Mouse (Mus musculus) C2C12 (cell line): ENCODE measurements around the gene Zfp978. TPM values are rescaled to one million over a fixed set of nuclear protein-coding genes. Genes with fewer than 3 reads are reported as not detected.
"Not testable (repeated sequence)": the region's sequence is repeated elsewhere in the genome, so short reads cannot be mapped to it uniquely, and the experiment has no call there.

Source experiments
- H3K27me3 ChIP-seq: one replicate; pipeline ENCODE4 v1.6.1; 2011; ENCODE audit not compliant: control insufficient read depth, insufficient read depth, insufficient read length
- H3K36me3 ChIP-seq: one replicate; pipeline ENCODE4 v1.6.1; 2011; ENCODE audit not compliant: control insufficient read depth, insufficient read depth
- H3K4me3 ChIP-seq: one replicate; pipeline ENCODE4 v1.5.1; 2011; ENCODE audit warnings: mild to moderate bottlenecking, control low read depth; ENCODE audit not compliant: poor library complexity, insufficient read depth, severe bottlenecking
- H3K79me2 ChIP-seq: one replicate; pipeline ENCODE4 v1.6.1; 2011; ENCODE audit not compliant: control insufficient read depth, insufficient read depth
- H3K79me3 ChIP-seq: one replicate; pipeline ENCODE4 v1.6.1; 2011; ENCODE audit warnings: low read depth, control low read depth
- H3ac ChIP-seq: one replicate; pipeline ENCODE3; 2011; ENCODE audit warnings: low read depth; ENCODE audit not compliant: control insufficient read depth, insufficient read length
- CEBPB ChIP-seq: IDR thresholded peaks from one replicate; pipeline ENCODE4 v1.6.1; 2011; ENCODE audit warnings: low read depth, mild to moderate bottlenecking, control low read depth, moderate library complexity
- CTCF ChIP-seq: IDR thresholded peaks from one replicate; pipeline ENCODE4 v1.5.1; 2011; ENCODE audit not compliant: control insufficient read depth, insufficient read depth, insufficient read length
- FOSL1 ChIP-seq: IDR thresholded peaks from one replicate; pipeline ENCODE4 v1.8.0; 2011; ENCODE audit warnings: mild to moderate bottlenecking, low read length; ENCODE audit not compliant: poor library complexity, insufficient read depth, severe bottlenecking
- MAX ChIP-seq: IDR thresholded peaks from one replicate; pipeline ENCODE4 v1.6.1; 2011; ENCODE audit warnings: mild to moderate bottlenecking, control low read depth
- MYOD1 ChIP-seq: IDR thresholded peaks from one replicate; pipeline ENCODE4 v1.6.1; 2011; ENCODE audit warnings: low read depth; ENCODE audit not compliant: control insufficient read depth, insufficient read length
- MYOG ChIP-seq: IDR thresholded peaks from one replicate; pipeline ENCODE4 v1.6.1; 2011; ENCODE audit not compliant: control insufficient read depth, insufficient read length; ENCODE audit errors: extremely low read depth
- USF1 ChIP-seq: IDR thresholded peaks from one replicate; pipeline ENCODE4 v1.6.1; 2011; ENCODE audit warnings: low read depth, mild to moderate bottlenecking, control low read depth, moderate library complexity
- polyA plus RNA-seq: library from polyadenylated mRNA; unstranded; fragments of >200 nt; fragmentation: generic; extraction: Trizol; gene quantifications from one replicate; pipeline ENCODE4 v1.2.1, GENCODE M21; 2012; ENCODE audit warnings: missing spikeins

The Zfp978 gene
- polyA plus RNA-seq, 1 experiment: 0.04 TPM

DNA sequence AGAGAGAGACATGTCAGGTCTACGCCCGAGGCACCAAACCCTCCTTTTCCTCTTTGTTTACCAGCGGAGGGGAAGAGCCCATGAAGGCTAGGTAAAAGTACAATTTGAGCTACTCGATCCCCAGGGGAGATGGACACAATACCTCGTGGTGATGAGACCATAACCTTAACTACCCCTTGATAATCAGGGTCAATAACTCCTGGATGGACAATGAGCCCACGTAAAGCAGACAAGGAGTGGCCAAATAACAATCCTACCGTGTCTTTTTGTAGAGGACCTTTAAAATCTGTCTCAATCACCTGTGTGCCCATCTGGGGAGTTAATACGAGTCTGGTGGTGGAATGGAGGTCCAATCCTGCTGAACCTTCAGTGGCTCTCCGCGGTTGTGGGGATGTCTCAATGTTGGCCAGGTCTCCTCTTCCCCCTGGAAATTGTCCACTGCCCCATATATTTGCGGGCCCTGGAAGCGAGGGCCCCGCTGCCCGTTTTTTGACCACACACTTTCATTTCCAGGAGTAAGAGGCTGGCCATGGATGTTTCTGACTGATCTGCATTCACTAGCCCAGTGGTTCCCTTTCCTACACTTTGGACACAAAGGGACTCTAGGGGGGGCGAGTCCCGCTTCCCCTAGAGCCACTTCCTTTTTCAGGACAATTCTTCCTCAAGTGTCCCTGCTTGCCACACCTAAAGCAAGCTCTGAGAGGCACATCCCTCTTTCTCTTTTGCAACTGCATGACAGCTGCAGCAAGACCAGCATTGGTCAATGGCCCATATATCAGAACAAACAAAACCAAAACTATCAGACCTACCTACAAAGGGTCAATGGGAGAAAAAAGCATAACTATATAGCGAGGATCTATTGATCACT, 40.0 kb downstream of the Zfp978 start:
- not testable (repeated sequence) for H3K4me3 ChIP-seq, H3ac ChIP-seq, H3K79me2 ChIP-seq, H3K36me3 ChIP-seq, H3K27me3 ChIP-seq, H3K79me3 ChIP-seq

- not testable (repeated sequence) for H3K79me3 ChIP-seq, H3K27me3 ChIP-seq, H3ac ChIP-seq, H3K36me3 ChIP-seq, H3K79me2 ChIP-seq, H3K4me3 ChIP-seq
Measured at GRCm38 (mm10) chr4:147401736-147402506, 40.8 kb downstream of the Zfp978 start.

DNA sequence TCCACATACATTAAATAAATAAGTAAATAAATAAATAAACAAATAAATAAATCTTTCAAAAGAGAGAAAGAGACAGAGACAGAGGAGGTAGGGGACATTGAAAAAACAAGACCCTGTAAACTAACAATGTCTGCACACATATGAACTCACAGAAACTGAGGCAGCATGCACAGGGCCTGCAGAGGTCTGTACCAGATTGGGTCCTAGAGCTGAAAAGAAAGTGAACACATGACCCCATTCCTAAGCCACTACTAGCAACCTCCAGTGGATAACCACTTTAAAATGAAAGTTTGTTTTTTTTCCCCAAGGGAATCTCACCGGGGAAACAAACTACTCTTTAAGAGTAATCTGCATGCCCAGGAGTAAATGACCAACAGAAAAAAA, 41.4 kb downstream of the Zfp978 start:
- not testable (repeated sequence) for H3K27me3 ChIP-seq, H3ac ChIP-seq, H3K4me3 ChIP-seq

DNA sequence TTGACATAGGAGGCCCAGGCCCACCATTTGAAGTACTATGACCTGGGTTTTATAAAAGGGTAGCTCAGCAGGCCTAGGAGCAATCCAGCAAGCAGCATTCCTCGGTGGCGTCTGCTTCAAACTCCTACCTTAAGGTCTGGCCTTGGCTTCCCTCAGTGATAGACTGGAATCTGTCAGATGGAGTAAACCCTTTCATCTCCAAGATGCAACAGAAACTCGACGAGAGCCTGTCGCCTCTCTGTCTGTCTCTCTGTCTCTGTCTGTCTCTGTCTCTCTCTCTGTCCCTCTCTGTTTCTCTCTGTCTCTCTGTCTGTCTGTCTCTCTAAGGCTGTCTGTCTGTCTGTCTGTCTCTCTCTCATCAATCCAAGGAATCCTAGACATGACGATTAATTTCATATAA, 42.4 kb downstream of the Zfp978 start:
- not testable (repeated sequence) for H3K27me3 ChIP-seq, H3K36me3 ChIP-seq, H3ac ChIP-seq, H3K79me3 ChIP-seq, H3K79me2 ChIP-seq, H3K4me3 ChIP-seq

More for the DNA sequence above, 41.4 kb downstream of the Zfp978 start:
- H3K36me3 ChIP-seq, H3K79me3 ChIP-seq, H3K79me2 ChIP-seq: not testable (repeated sequence)

DNA sequence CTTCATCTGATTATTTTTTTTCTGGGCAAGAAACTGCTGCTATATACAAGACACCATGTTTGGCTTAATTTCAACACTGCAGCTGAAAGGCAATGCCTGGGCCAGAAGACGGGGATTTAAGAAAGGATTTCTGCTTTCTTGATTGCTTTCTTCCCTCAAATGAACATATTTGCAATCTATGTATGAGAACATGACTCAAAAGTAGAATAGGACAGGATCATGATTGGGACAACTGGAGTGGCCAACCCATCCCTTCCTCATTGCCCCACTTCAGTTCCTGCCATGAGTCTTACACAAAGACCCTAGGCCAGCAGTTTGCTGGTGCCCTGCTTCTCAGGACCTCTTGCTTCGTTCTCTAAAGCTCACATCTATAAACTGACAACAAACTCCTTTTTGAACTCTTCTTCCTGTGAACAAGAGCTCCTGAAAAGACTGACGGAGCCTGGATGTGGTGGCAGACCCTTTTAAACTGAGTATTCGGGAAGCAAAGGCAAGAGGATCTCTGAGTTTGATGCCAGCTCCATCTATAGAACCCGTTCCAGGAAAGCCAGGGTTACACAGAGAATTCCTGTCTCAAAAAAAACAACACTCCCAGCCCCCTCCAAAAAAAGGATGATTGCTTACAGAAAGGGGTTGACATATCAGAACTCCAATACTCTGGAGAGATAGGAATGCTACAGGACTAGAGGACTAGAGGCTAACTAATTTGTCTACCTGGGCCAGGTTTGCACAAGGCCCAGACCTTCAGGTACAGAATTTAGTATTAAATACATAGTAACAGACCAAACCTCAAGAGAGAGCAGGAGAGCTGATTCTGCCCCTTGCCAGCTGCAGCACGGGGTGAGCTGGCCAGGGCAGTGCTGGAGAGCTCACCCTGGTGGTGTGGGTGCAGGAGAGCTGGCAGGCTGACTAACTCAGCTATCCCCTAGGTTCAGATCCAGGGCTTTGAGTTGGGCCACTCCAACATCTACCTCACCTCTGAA, 43.1 kb downstream of the Zfp978 start:
- H3K79me2 ChIP-seq, H3K27me3 ChIP-seq, H3K4me3 ChIP-seq, H3K36me3 ChIP-seq, H3ac ChIP-seq, H3K79me3 ChIP-seq: not testable (repeated sequence)

- H3K79me3 ChIP-seq: no peaks in the 10 kb centered on the region
- no peak overlapping the region for H3ac ChIP-seq
- no peak overlapping the region for H3K4me3 ChIP-seq
- H3K36me3 ChIP-seq: no peaks in the 10 kb centered on the region
- TF ChIP-seq CTCF (no peak), MAX (no peak), FOSL1 (no peak), USF1 (no peak), MYOD1 (no peak), MYOG (no peak), CEBPB (no peak)
- H3K27me3 ChIP-seq: no peaks in the 10 kb centered on the region
- no peaks in the 10 kb centered on the region for H3K79me2 ChIP-seq
Measured at GRCm38 (mm10) chr4:147406735-147407462, 45.8 kb downstream of the Zfp978 start.
